9 mouse cellular contexts compared by ENCODE assay signal in genomic region chr15:12490527-12490926, GRCm38 (mm10).
DNase-seq lines count a peak whose midpoint lies in the region; ATAC-seq and TF ChIP-seq lines count a peak whose summit lies in the region.
"Had no signal": no experiment of that assay in that cellular context is flagged by ENCODE, and none has a peak within 500 bp of the region (broad histone marks: within the 10 kb centered on the region; RNA-seq: fewer than 3 reads in every experiment).

No protein-coding gene starts in this region.

- no peaks in the 10 kb centered on the region for H3K27me3 ChIP-seq in liver, embryonic 11.5 days (replicated peaks; ENCODE audit: control insufficient read depth, insufficient read depth, low read length)
- H3K27me3 ChIP-seq in forebrain, embryonic 14.5 days (replicated peaks; ENCODE audit: control insufficient read depth, insufficient read depth, low read length): no peaks in the 10 kb centered on the region
- no peaks in the 10 kb centered on the region for H3K27me3 ChIP-seq in hindbrain, embryonic 11.5 days (ENCODE audit: control insufficient read depth, insufficient read depth, low read length)
- H3K27me3 ChIP-seq in liver, embryonic 15.5 days: no peaks in the 10 kb centered on the region
- no peaks in the 10 kb centered on the region; the same call in 1 of the 2 replicates for H3K27me3 ChIP-seq in small intestine, adult 2 months (ENCODE audit: control insufficient read depth, insufficient read depth, low read length)

- no peaks in the 10 kb centered on the region for H3K4me1 ChIP-seq in liver, embryonic 11.5 days (replicated peaks; ENCODE audit: control insufficient read depth, insufficient read depth, low read length)
- no peaks in the 10 kb centered on the region for H3K4me1 ChIP-seq in forebrain, embryonic 14.5 days (ENCODE audit: control insufficient read depth, insufficient read depth, low read length)
- H3K4me1 ChIP-seq in hindbrain, embryonic 11.5 days (replicated peaks; ENCODE audit: control insufficient read depth, insufficient read depth, low read length): 0 out of 2 replicates have a peak, but pooled peaks cover 2% of the 10 kb centered on the region
- H3K4me1 ChIP-seq in liver, embryonic 15.5 days (replicated peaks): peaks cover 8% of the 10 kb centered on the region; the same call in 1 of the 2 replicates
- H3K4me1 ChIP-seq in small intestine, adult 2 months (ENCODE audit: control insufficient read depth, insufficient read depth, insufficient read length, low read length): no peaks in the 10 kb centered on the region

- DNase-seq in liver: peak; percentile 11
- DNase-seq in liver, embryonic 11.5 days (ENCODE audit: low spot score): no peak
- no peak for DNase-seq in forebrain, embryonic 14.5 days (ENCODE audit: low spot score)
- peak; percentile 35 for DNase-seq in hindbrain, embryonic 11.5 days (ENCODE audit: low spot score)
- no peak for DNase-seq in spleen, postnatal 36 days (ENCODE audit: low spot score in 2 of 2)

- no peak overlapping the region for H3K27ac ChIP-seq in liver, embryonic 11.5 days (ENCODE audit: low read depth, low read length)
- no peak overlapping the region for H3K27ac ChIP-seq in forebrain, embryonic 14.5 days (ENCODE audit: low read depth, low read length)
- H3K27ac ChIP-seq in hindbrain, embryonic 11.5 days (ENCODE audit: low read depth, low read length): no peak overlapping the region
- no peak overlapping the region for H3K27ac ChIP-seq in liver, embryonic 15.5 days (replicated peaks)
- peak overlapping the region; percentile 33; the same call in 1 of the 2 replicates for H3K27ac ChIP-seq in small intestine, adult 2 months (ENCODE audit: insufficient read depth, low read depth, low read length)
- H3K27ac ChIP-seq: macrophage had no signal

- H3K9me3 ChIP-seq in liver, embryonic 11.5 days (ENCODE audit: control insufficient read depth, low read length): no peaks in the 10 kb centered on the region
- H3K9me3 ChIP-seq in forebrain, embryonic 14.5 days (replicated peaks; ENCODE audit: control insufficient read depth, low read length): no peaks in the 10 kb centered on the region
- no peaks in the 10 kb centered on the region for H3K9me3 ChIP-seq in hindbrain, embryonic 11.5 days (ENCODE audit: control insufficient read depth, low read length)
- H3K9me3 ChIP-seq in liver, embryonic 15.5 days (replicated peaks): no peaks in the 10 kb centered on the region

- no peak overlapping the region for H3K9ac ChIP-seq in liver, embryonic 11.5 days (ENCODE audit: low read depth, low read length)
- H3K9ac ChIP-seq in forebrain, embryonic 14.5 days (ENCODE audit: low read length): no peak overlapping the region
- H3K9ac ChIP-seq in hindbrain, embryonic 11.5 days (ENCODE audit: low read depth, low read length): no peak overlapping the region
- H3K9ac ChIP-seq in liver, embryonic 15.5 days: no peak overlapping the region

- H3K4me3 ChIP-seq in liver, embryonic 11.5 days (ENCODE audit: low read depth, low read length): no peak overlapping the region
- no peak overlapping the region for H3K4me3 ChIP-seq in forebrain, embryonic 14.5 days (ENCODE audit: low read depth, low read length)
- no peak overlapping the region for H3K4me3 ChIP-seq in hindbrain, embryonic 11.5 days (ENCODE audit: low read depth, low read length)
- H3K4me3 ChIP-seq in liver, embryonic 15.5 days (replicated peaks): no peak overlapping the region
- no peak overlapping the region for H3K4me3 ChIP-seq in small intestine, adult 2 months (ENCODE audit: low read depth, low read length)

- no peak for TF ChIP-seq POLR2A in small intestine, adult 2 months (IDR thresholded peaks at IDR 0.05; ENCODE audit: low read depth, low read length)

- H3K4me2 ChIP-seq in liver, embryonic 11.5 days: no peak overlapping the region
- H3K4me2 ChIP-seq in forebrain, embryonic 14.5 days (ENCODE audit: low read length): no peak overlapping the region
- no peak overlapping the region for H3K4me2 ChIP-seq in hindbrain, embryonic 11.5 days (replicated peaks; ENCODE audit: low read depth, low read length)
- H3K4me2 ChIP-seq in liver, embryonic 15.5 days: 0 out of 2 replicates have a peak overlapping the region, but pooled peaks have one; percentile 30

- ATAC-seq in liver, embryonic 11.5 days (replicated peaks; ENCODE audit: low FRiP score): no peak
- ATAC-seq in forebrain, embryonic 14.5 days: peak; percentile 56; the same call in 1 of the 2 replicates
- ATAC-seq in hindbrain, embryonic 11.5 days (ENCODE audit: low FRiP score): peak; percentile 47; the same call in 1 of the 2 replicates
- no peak; the same call in 1 of the 2 replicates for ATAC-seq in liver, embryonic 15.5 days (ENCODE audit: insufficient read depth)
- ATAC-seq in activated CD4-positive, CD25-positive, alpha-beta regulatory T cell, adult 4 months: no peak

- no peaks in the 10 kb centered on the region for H3K36me3 ChIP-seq in liver, embryonic 11.5 days (ENCODE audit: control insufficient read depth, insufficient read depth, low read length)
- no peaks in the 10 kb centered on the region for H3K36me3 ChIP-seq in forebrain, embryonic 14.5 days (ENCODE audit: control insufficient read depth, insufficient read depth, low read length)
- H3K36me3 ChIP-seq in hindbrain, embryonic 11.5 days (ENCODE audit: control insufficient read depth, insufficient read depth, low read length): no peaks in the 10 kb centered on the region
- H3K36me3 ChIP-seq in liver, embryonic 15.5 days (replicated peaks): no peaks in the 10 kb centered on the region
- no peaks in the 10 kb centered on the region for H3K36me3 ChIP-seq in small intestine, adult 2 months (ENCODE audit: control insufficient read depth, insufficient read depth, low read length)

- TF ChIP-seq CTCF in small intestine, adult 2 months (IDR thresholded peaks at IDR 0.05; ENCODE audit: extremely low read depth, insufficient read length, insufficient replicate concordance, low read depth, low read length): no peak

- 36% methylated on average over 7 of the region's 7 CpGs for WGBS in liver, embryonic 11.5 days
- WGBS in forebrain, embryonic 14.5 days: 13% methylated on average over 7 of the region's 7 CpGs
- WGBS in hindbrain, embryonic 11.5 days: 13% methylated on average over 7 of the region's 7 CpGs
- WGBS in liver, embryonic 15.5 days (ENCODE audit: insufficient replicate concordance): 29% methylated on average over 7 of the region's 7 CpGs
- 40% methylated on average over 7 of the region's 7 CpGs for WGBS in small intestine, adult 2 months

Comparison
In these comparisons a context has a peak if more than half of its experiments do, and no peak if none do; other contexts are left out.
1. DNase-seq: peak in liver (single experiment) and hindbrain, embryonic 11.5 days (single experiment); none in liver, embryonic 11.5 days (single experiment), forebrain, embryonic 14.5 days (single experiment) and spleen, postnatal 36 days (0 of 2).
2. ATAC-seq: peak in forebrain, embryonic 14.5 days (single experiment) and hindbrain, embryonic 11.5 days (single experiment); none in liver, embryonic 11.5 days (single experiment), liver, embryonic 15.5 days (single experiment) and activated CD4-positive, CD25-positive, alpha-beta regulatory T cell, adult 4 months (single experiment).